Comparison of ENCODE assay signal across 26 mouse cellular contexts in the genomic region with DNA sequence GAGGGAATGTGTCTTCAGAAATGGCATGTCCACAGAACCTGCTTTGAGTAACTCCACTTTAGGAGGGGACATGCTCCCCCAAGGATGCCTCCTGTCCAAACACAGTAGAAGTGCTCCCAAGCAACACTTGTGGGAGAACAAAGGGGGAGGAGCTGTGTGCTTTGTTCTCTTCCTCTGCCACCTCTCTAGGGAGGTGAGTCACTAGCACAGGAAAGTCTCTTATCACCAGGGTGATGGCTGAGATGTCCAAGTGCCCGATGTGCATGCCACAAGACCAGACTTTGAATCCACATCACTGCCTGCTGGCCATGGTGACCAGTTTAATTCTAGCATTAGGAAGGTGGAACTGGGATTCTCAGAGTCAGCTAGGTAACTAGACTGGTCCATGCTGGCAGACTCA.
"Had no signal": no experiment of that assay in that cellular context is flagged by ENCODE, and none has a peak within 500 bp of the region (broad histone marks: within the 10 kb centered on the region; RNA-seq: fewer than 3 reads in every experiment).

No protein-coding gene starts in this region.

- H3K9ac ChIP-seq: embryonic facial prominence, embryonic 12.5 days; embryonic facial prominence, embryonic 13.5 days; embryonic facial prominence, embryonic 15.5 days; forebrain, embryonic 13.5 days; forebrain, embryonic 15.5 days; forebrain, postnatal 0 days had no signal

- ATAC-seq: forebrain, embryonic 13.5 days; forebrain, embryonic 14.5 days; forebrain, embryonic 15.5 days; forebrain, embryonic 16.5 days; forebrain, postnatal 0 days had no signal

- H3K4me3 ChIP-seq: embryonic facial prominence, embryonic 12.5 days; embryonic facial prominence, embryonic 13.5 days; embryonic facial prominence, embryonic 15.5 days; erythroblast, embryonic 14.5 days; forebrain, embryonic 10.5 days; forebrain, embryonic 13.5 days; forebrain, embryonic 15.5 days; gastrocnemius, adult 2 months; heart, adult 2 months; heart, embryonic 10.5 days had no signal

- H3K27me3 ChIP-seq: forebrain, embryonic 13.5 days; forebrain, embryonic 15.5 days had no signal

- H3K9me3 ChIP-seq: embryonic facial prominence, embryonic 15.5 days; forebrain, embryonic 15.5 days; heart, embryonic 10.5 days had no signal

- DNase-seq: cerebellum, adult 9-11 months; cerebellum, postnatal 10 days; cerebellum, postnatal 14 days; cerebellum, postnatal 25 days; cerebellum, postnatal 36 days; embryo, embryonic 11 days; forebrain, postnatal 0 days; gastrocnemius, adult 2 months; gastrocnemius, postnatal 10 days; gastrocnemius, postnatal 14 days; gastrocnemius, postnatal 25 days; gastrocnemius, postnatal 36 days; heart, adult 11 months; heart, adult 18-20 months; heart, adult 2 months had no signal

- H3K4me1 ChIP-seq: forebrain, embryonic 13.5 days; forebrain, embryonic 15.5 days had no signal

- H3K36me3 ChIP-seq: embryonic facial prominence, embryonic 12.5 days; embryonic facial prominence, embryonic 13.5 days; embryonic facial prominence, embryonic 15.5 days; forebrain, embryonic 10.5 days; forebrain, embryonic 15.5 days; heart, embryonic 10.5 days had no signal

- H3K4me2 ChIP-seq: embryonic facial prominence, embryonic 12.5 days; embryonic facial prominence, embryonic 13.5 days; embryonic facial prominence, embryonic 15.5 days; forebrain, embryonic 13.5 days; forebrain, embryonic 15.5 days; heart, embryonic 11.5 days had no signal

- H3K27ac ChIP-seq: embryonic facial prominence, embryonic 12.5 days; embryonic facial prominence, embryonic 13.5 days; embryonic facial prominence, embryonic 15.5 days; forebrain, embryonic 10.5 days; forebrain, embryonic 13.5 days; forebrain, embryonic 15.5 days; gastrocnemius, adult 2 months; heart, adult 2 months; heart, embryonic 10.5 days had no signal
